Mouse (Mus musculus) kidney, postnatal 0 days (tissue): ENCODE results near the gene Prr7. TPM values are rescaled to one million over a fixed set of nuclear protein-coding genes. Genes with fewer than 3 reads are reported as not detected.

Experiments
- ATAC-seq: fragments of 200-750 bp; cut with Nextera tagmentation; replicated peaks from 2 replicates; pipeline ENCODE4 v1.8.0; 2017; ENCODE audit warnings: low read depth, moderate number of reproducible peaks, moderate TSS enrichment, moderate library complexity; ENCODE audit not compliant: low FRiP score
- DNase-seq: peaks from one replicate; pipeline ENCODE4 v3.0.0-alpha.2; 2016; ENCODE audit warnings: low spot score
- H3K27ac ChIP-seq: fragments of 300-500 bp; sonication (generic); 2 replicates; pipeline ENCODE4 v1.5.1; 2014; ENCODE audit warnings: mild to moderate bottlenecking
- H3K27me3 ChIP-seq: fragments of 300-500 bp; sonication (generic); 2 replicates; pipeline ENCODE4 v1.6.1; 2014; ENCODE audit warnings: low read length, mixed read lengths; ENCODE audit not compliant: insufficient read depth
- H3K36me3 ChIP-seq: fragments of 300-500 bp; sonication (generic); 2 replicates; pipeline ENCODE4 v1.6.1; 2014; ENCODE audit warnings: low read length, mixed read lengths; ENCODE audit not compliant: insufficient read depth
- H3K4me1 ChIP-seq: fragments of 300-500 bp; sonication (generic); replicated peaks from 2 replicates; pipeline ENCODE4 v1.6.1; 2014; ENCODE audit warnings: antibody characterized with exemption, low read length, mixed read lengths; ENCODE audit not compliant: insufficient read depth
- H3K4me2 ChIP-seq: fragments of 300-500 bp; sonication (generic); 2 replicates; pipeline ENCODE4 v1.6.1; 2014; ENCODE audit warnings: mild to moderate bottlenecking, low read length, moderate library complexity, mixed read lengths
- H3K4me3 ChIP-seq: fragments of 300-500 bp; sonication (generic); replicated peaks from 2 replicates; pipeline ENCODE4 v1.5.1; 2014; ENCODE audit warnings: low read depth, low read length
- H3K9ac ChIP-seq: fragments of 300-500 bp; sonication (generic); 2 replicates; pipeline ENCODE4 v1.6.1; 2014; ENCODE audit warnings: low read depth, low read length
- H3K9me3 ChIP-seq: fragments of 300-500 bp; sonication (generic); replicated peaks from 2 replicates; pipeline ENCODE4 v1.6.1; 2016; ENCODE audit warnings: low read length, inconsistent platforms, mixed read lengths
- CTCF ChIP-seq: IDR thresholded peaks from 2 replicates; pipeline ENCODE4 v1.5.1; 2016; ENCODE audit warnings: antibody characterized with exemption, low read depth, mild to moderate bottlenecking, moderate library complexity
- WGBS: fragments of 180-500 bp; shearing (Covaris S2); extraction: QIAGEN DNeasy Blood & Tissue Kit; methylation state at CpG from one replicate; pipeline ENCODE4 v1.1.7; 2014; 5-methylcytosine and 5-hydroxymethylcytosine counted together
- polyA plus RNA-seq: library from polyadenylated mRNA; unstranded; fragments of >200 nt; fragmentation: Nextera tagmentation; extraction: Ambion mirVana; gene quantifications from 2 replicates; pipeline ENCODE4 v1.2.1, GENCODE M21; 2015

Prr7 gene
- polyA plus RNA-seq, result 0.63 and 0.75 TPM in 2 replicates

GRCm38 (mm10) chr13:55464027-55464884 is at the start of gene Prr7:
Prr7 (plus strand) TSS chr13:55464267.
- no peak within 1 kb of the TSS for H3K27ac ChIP-seq
- ATAC-seq, result peak; percentile 59

GRCm38 (mm10) chr13:55414743-55415380 is 49.2 kb upstream of the Prr7 start, which contains the start of gene Pfn3:
Pfn3 (minus strand) TSS chr13:55415232.
- H3K9ac ChIP-seq, result 0 out of 2 replicates have a peak within 1 kb of the TSS, but pooled peaks have one; percentile 31
- no peaks in the 10 kb centered on the region for H3K36me3 ChIP-seq
- H3K9me3 ChIP-seq, result no peaks in the 10 kb centered on the region
- WGBS, result 14% methylated on average over 41 of the region's 41 CpGs
- ATAC-seq, result peak; percentile 56
- H3K4me1 ChIP-seq, result 0 out of 2 replicates have a peak, but pooled peaks cover 7% of the 10 kb centered on the region
- DNase-seq, result peak; percentile 75
- no peak within 1 kb of the TSS for H3K27ac ChIP-seq
- peak within 1 kb of the TSS; percentile 50 for H3K4me2 ChIP-seq
- peak within 1 kb of the TSS; percentile 21; the same call in 1 of the 2 replicates for H3K4me3 ChIP-seq
- no peak for TF ChIP-seq CTCF
- peaks cover 5% of the 10 kb centered on the region for H3K27me3 ChIP-seq

More at GRCm38 (mm10) chr13:55464027-55464884, at the start of gene Prr7:
- no peaks in the 10 kb centered on the region for H3K9me3 ChIP-seq
- peak; percentile 49 for DNase-seq
- WGBS, result under 1% methylated on average over 75 of the region's 84 CpGs
- TF ChIP-seq CTCF, result no peak
- peaks cover 12% of the 10 kb centered on the region; the same call in 1 of the 2 replicates for H3K4me1 ChIP-seq
- H3K36me3 ChIP-seq, result peaks cover 15% of the 10 kb centered on the region
- peak within 1 kb of the TSS; percentile 70 for H3K9ac ChIP-seq
- peak within 1 kb of the TSS; percentile 59 for H3K4me3 ChIP-seq
- peak within 1 kb of the TSS; percentile 98 for H3K4me2 ChIP-seq
- H3K27me3 ChIP-seq, result no peaks in the 10 kb centered on the region

- no peak overlapping the region for H3K27ac ChIP-seq
- TF ChIP-seq CTCF, result peak; percentile 85
- no peak overlapping the region for H3K9ac ChIP-seq
- no peak overlapping the region for H3K4me3 ChIP-seq
- no peaks in the 10 kb centered on the region for H3K9me3 ChIP-seq
- ATAC-seq (peak; percentile 34), DNase-seq (peak; percentile 85)
- no peak overlapping the region for H3K4me2 ChIP-seq
- H3K4me1 ChIP-seq, result 0 out of 2 replicates have a peak, but pooled peaks cover 7% of the 10 kb centered on the region
- peaks cover 23% of the 10 kb centered on the region for H3K27me3 ChIP-seq
- WGBS, result 7% methylated on average over 12 of the region's 12 CpGs
- no peaks in the 10 kb centered on the region for H3K36me3 ChIP-seq
These were observed 46.1 kb upstream of the Prr7 start for GRCm38 (mm10) chr13:55418004-55418403.

- Histone ChIP-seq H3K9ac (no peak overlapping the region), H3K4me1 (0 out of 2 replicates have a peak, but pooled peaks cover 7% of the 10 kb centered on the region), H3K27me3 (peaks cover 23% of the 10 kb centered on the region), H3K4me2 (no peak overlapping the region), H3K9me3 (no peaks in the 10 kb centered on the region), H3K27ac (no peak overlapping the region), H3K4me3 (no peak overlapping the region), H3K36me3 (no peaks in the 10 kb centered on the region)
- no peak for DNase-seq
- ATAC-seq, result no peak
- 77% methylated on average over 5 of the region's 5 CpGs for WGBS
- TF ChIP-seq CTCF, result no peak
These were observed 44.9 kb upstream of the Prr7 start for GRCm38 (mm10) chr13:55419142-55419541.

- Histone ChIP-seq H3K4me1 (0 out of 2 replicates have a peak, but pooled peaks cover under 1% of the 10 kb centered on the region), H3K36me3 (no peaks in the 10 kb centered on the region), H3K4me3 (no peak overlapping the region), H3K4me2 (peak overlapping the region; percentile 49; the same call in 1 of the 2 replicates), H3K9me3 (no peaks in the 10 kb centered on the region), H3K27me3 (peaks cover 23% of the 10 kb centered on the region), H3K27ac (no peak overlapping the region), H3K9ac (no peak overlapping the region)
- WGBS, result 30% methylated on average over 50 of the region's 51 CpGs
- DNase-seq, result no peak
- ATAC-seq, result peak; percentile 3; the same call in 1 of the 2 replicates
- 0 out of 2 replicates have a peak, but pooled peaks have one; percentile 12 for TF ChIP-seq CTCF
These were observed 43.8 kb upstream of the Prr7 start for GRCm38 (mm10) chr13:55420018-55420932.
